Mouse (Mus musculus) forebrain, embryonic 15.5 days (tissue): Measurements from ENCODE around the gene Smbd1. TPM values are rescaled to one million over a fixed set of nuclear protein-coding genes. Genes with fewer than 3 reads are reported as not detected.

Source experiments
- ATAC-seq: fragments of 200-750 bp; cut with Nextera tagmentation; replicated peaks from 2 replicates; pipeline ENCODE4 v1.8.0; 2017; ENCODE audit warnings: mild to moderate bottlenecking, moderate TSS enrichment, moderate library complexity
- H3K27ac ChIP-seq: fragments of 300-500 bp; sonication (generic); replicated peaks from 2 replicates; pipeline ENCODE4 v1.5.1; 2015; ENCODE audit warnings: mild to moderate bottlenecking, inconsistent platforms
- H3K27me3 ChIP-seq: fragments of 300-500 bp; sonication (generic); 2 replicates; pipeline ENCODE4 v1.6.1; 2015; ENCODE audit warnings: inconsistent platforms
- H3K36me3 ChIP-seq: fragments of 300-500 bp; sonication (generic); 2 replicates; pipeline ENCODE4 v1.6.1; 2015; ENCODE audit warnings: mild to moderate bottlenecking, inconsistent platforms
- H3K4me1 ChIP-seq: fragments of 300-500 bp; sonication (generic); 2 replicates; pipeline ENCODE4 v1.6.1; 2015; ENCODE audit warnings: inconsistent platforms
- H3K4me2 ChIP-seq: fragments of 300-500 bp; sonication (generic); replicated peaks from 2 replicates; pipeline ENCODE4 v1.6.1; 2015; ENCODE audit warnings: mild to moderate bottlenecking, inconsistent platforms
- H3K4me3 ChIP-seq: fragments of 300-500 bp; sonication (generic); 2 replicates; pipeline ENCODE4 v1.5.1; 2015; ENCODE audit warnings: mild to moderate bottlenecking, inconsistent platforms
- H3K9ac ChIP-seq: fragments of 300-500 bp; sonication (generic); replicated peaks from 2 replicates; pipeline ENCODE4 v1.6.1; 2015; ENCODE audit warnings: mild to moderate bottlenecking, inconsistent platforms
- H3K9me3 ChIP-seq: fragments of 300-500 bp; sonication (generic); 2 replicates; pipeline ENCODE4 v1.6.1; 2016; ENCODE audit warnings: inconsistent platforms
- WGBS: fragments of 180-500 bp; shearing (Covaris S2); methylation state at CpG from one replicate; pipeline ENCODE4 v1.1.7; 2015; ENCODE audit warnings: mixed read lengths; 5-methylcytosine and 5-hydroxymethylcytosine counted together
- polyA plus RNA-seq: library from polyadenylated mRNA; unstranded; fragments of >200 nt; fragmentation: Nextera tagmentation; extraction: Ambion mirVana; gene quantifications from 2 replicates; pipeline ENCODE4 v1.2.1, GENCODE M21; 2015

Smbd1 gene
- polyA plus RNA-seq, 1 experiment from 2014 or later = not detected

DNA sequence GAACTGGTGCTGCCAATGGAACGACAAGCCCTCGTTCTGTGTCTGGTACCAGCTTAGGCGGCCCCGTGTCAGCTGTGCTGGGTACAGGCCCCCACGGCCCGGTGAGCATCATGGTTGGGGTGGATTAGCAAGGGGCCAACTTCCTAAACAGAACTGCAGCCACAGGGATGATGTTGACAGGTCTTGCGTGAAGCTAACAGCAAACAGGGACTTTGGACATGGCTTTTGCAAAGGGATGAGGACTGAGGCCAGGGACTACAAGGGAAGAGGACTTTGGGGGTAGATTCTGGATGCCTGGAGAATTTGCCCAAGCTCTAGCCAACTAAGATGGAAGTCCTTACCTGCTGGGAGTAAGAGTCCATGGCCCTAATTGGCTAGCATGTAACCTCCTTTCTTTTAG lies 43.4 kb downstream of the Smbd1 start:
- Histone ChIP-seq H3K4me3 (no peak overlapping the region), H3K4me1 (no peaks in the 10 kb centered on the region), H3K36me3 (no peaks in the 10 kb centered on the region), H3K9me3 (no peaks in the 10 kb centered on the region), H3K4me2 (no peak overlapping the region), H3K9ac (no peak overlapping the region), H3K27ac (no peak overlapping the region), H3K27me3 (no peaks in the 10 kb centered on the region)
- no peak for ATAC-seq
- 94% methylated on average over 7 of the region's 7 CpGs for WGBS

DNA sequence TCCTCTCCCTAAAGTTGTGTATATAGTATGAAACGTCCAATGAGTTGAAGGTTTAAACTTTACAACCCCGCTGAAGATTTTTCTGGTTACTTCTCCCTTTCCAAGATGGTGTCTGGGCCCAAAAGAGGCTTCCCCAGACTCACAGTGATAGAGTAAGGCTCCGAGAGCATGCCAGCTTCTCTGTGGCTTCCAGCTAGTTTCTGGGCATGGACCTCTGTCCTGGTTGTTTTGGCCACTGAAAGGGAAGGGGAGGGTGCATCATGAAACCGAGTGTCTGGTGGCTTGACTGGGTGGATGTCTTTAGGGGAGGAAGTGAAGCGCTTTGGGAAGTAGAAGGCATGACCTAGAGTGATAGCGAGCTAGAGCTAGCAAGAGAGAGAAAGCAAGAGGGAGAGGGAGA lies 45.3 kb downstream of the Smbd1 start:
- Histone ChIP-seq H3K27ac (no peak overlapping the region), H3K9me3 (no peaks in the 10 kb centered on the region), H3K9ac (no peak overlapping the region), H3K36me3 (no peaks in the 10 kb centered on the region), H3K4me1 (no peaks in the 10 kb centered on the region), H3K4me3 (no peak overlapping the region), H3K4me2 (no peak overlapping the region), H3K27me3 (no peaks in the 10 kb centered on the region)
- ATAC-seq = no peak
- WGBS = 77% methylated on average over 6 of the region's 6 CpGs

- H3K27ac ChIP-seq = no peak overlapping the region
- 87% methylated on average over 2 of the region's 2 CpGs for WGBS
- H3K36me3 ChIP-seq = no peaks in the 10 kb centered on the region
- no peak overlapping the region for H3K4me2 ChIP-seq
- H3K4me1 ChIP-seq = no peaks in the 10 kb centered on the region
- H3K9me3 ChIP-seq = no peaks in the 10 kb centered on the region
- ATAC-seq = no peak
- H3K9ac ChIP-seq = no peak overlapping the region
- no peaks in the 10 kb centered on the region for H3K27me3 ChIP-seq
- H3K4me3 ChIP-seq = no peak overlapping the region
Measured at GRCm38 (mm10) chr16:32764550-32764949, 45.7 kb downstream of the Smbd1 start.

Other genes with a start within 250 kb of the Smbd1 start
- gene Tfrc, start 201.6 kb downstream of the Smbd1 start, polyA plus RNA-seq = 28.3 and 33.1 TPM in 2 replicates
- gene Tnk2, start 166.6 kb downstream of the Smbd1 start, polyA plus RNA-seq = 16.0 and 20.4 TPM in 2 replicates
- not detected in 2 replicates for gene Muc4, start 74.6 kb downstream of the Smbd1 start, polyA plus RNA-seq
- gene Muc20, start 13.0 kb downstream of the Smbd1 start, polyA plus RNA-seq = not detected in 2 replicates
- gene Fyttd1, start 67.0 kb upstream of the Smbd1 start, polyA plus RNA-seq = 110 and 122 TPM in 2 replicates
- gene Rubcn, start 67.3 kb upstream of the Smbd1 start, polyA plus RNA-seq = 32.3 and 33.7 TPM in 2 replicates
- 36.5 and 39.4 TPM in 2 replicates for gene Lrch3, start 103.6 kb upstream of the Smbd1 start, polyA plus RNA-seq
- 3.1 and 4.7 TPM in 2 replicates for gene Iqcg, start 245.7 kb upstream of the Smbd1 start, polyA plus RNA-seq
- 534 and 571 TPM in 2 replicates for gene Rpl35a, start 246.0 kb upstream of the Smbd1 start, polyA plus RNA-seq